Mouse (Mus musculus) gastrocnemius, adult 2 months (tissue): Measurements from ENCODE around the gene Mrvi1. TPM values are rescaled to one million over a fixed set of nuclear protein-coding genes. Genes with fewer than 3 reads are reported as not detected.

Experiments used
- DNase-seq: peaks from one replicate; pipeline ENCODE4 v3.0.0; 2022
- H3K27ac ChIP-seq: fragments of 200-600 bp; 2 replicates; pipeline ENCODE4 v1.8.1; 2022; ENCODE audit warnings: mild to moderate bottlenecking
- H3K4me3 ChIP-seq: fragments of 200-600 bp; 2 replicates; pipeline ENCODE4 v1.8.1; 2022; ENCODE audit warnings: mild to moderate bottlenecking, moderate library complexity
- CTCF ChIP-seq: fragments of 200-600 bp; IDR thresholded peaks from 2 replicates; pipeline ENCODE4 v1.8.1; 2022; ENCODE audit warnings: antibody characterized with exemption, mild to moderate bottlenecking, moderate library complexity
- intact Hi-C: fragments of 180-260 bp; cut with DNase I; formaldehyde crosslinking; loops from one replicate; pipeline ENCODE4 v1.15.1; 2025
- long read RNA-seq, 2 experiments: library from polyadenylated mRNA; stranded (forward); transcript quantifications; one replicate each; pipeline ENCODE4 v2.0.0; 2021
- total RNA-seq, 2 experiments: library from RNA; stranded (reverse); gene quantifications; 2 replicates each; pipeline ENCODE4 v1.2.3; 2021

Mrvi1 gene
- total RNA-seq: 1 to 10 TPM; 4.1 to 4.7 TPM
- long read RNA-seq, experiment 1, full-length matches to known transcripts: 3 of 5 reads
- long read RNA-seq, experiment 1, partial matches to known transcripts: 0 of 5 reads
- long read RNA-seq, experiment 1, other reads (novel, unspliced or antisense): 2 of 5 reads
- long read RNA-seq, experiment 2, full-length matches to known transcripts: 1 of 3 reads
- long read RNA-seq, experiment 2, partial matches to known transcripts: 1 of 3 reads
- long read RNA-seq, experiment 2, other reads (novel, unspliced or antisense): 1 of 3 reads

- intact Hi-C loops: loop anchor here (1.0 kb wide), 1 partner anchor 33 kb away; no protein-coding TSS in a partner anchor
- H3K27ac ChIP-seq: peak within 1 kb of the TSS; percentile 78
- peak within 1 kb of the TSS; percentile 61 for H3K4me3 ChIP-seq
- no peak for TF ChIP-seq CTCF
- peak; percentile 61 for DNase-seq
Observed at GRCm38 (mm10) chr7:110982053-110982705, at the start of gene Mrvi1. Mrvi1 (minus strand) TSS chr7:110982461.

GRCm38 (mm10) chr7:111029046-111029553 lies 46.8 kb upstream of the Mrvi1 start:
- intact Hi-C loops: no loop called here

GRCm38 (mm10) chr7:111028281-111029045 lies 46.2 kb upstream of the Mrvi1 start, which contains the start of gene Ctr9:
Ctr9 (plus strand) TSS chr7:111028951.
- no peak for TF ChIP-seq CTCF
- Histone ChIP-seq H3K4me3 (peak within 1 kb of the TSS; percentile 92), H3K27ac (peak within 1 kb of the TSS; percentile 97)
- intact Hi-C loops: no loop called here
- DNase-seq: peak; percentile 95

More at GRCm38 (mm10) chr7:111029046-111029553, 46.8 kb upstream of the Mrvi1 start:
- no peak for DNase-seq
- Histone ChIP-seq H3K4me3 (peak overlapping the region; percentile 92), H3K27ac (peak overlapping the region; percentile 97)
- no peak for TF ChIP-seq CTCF

GRCm38 (mm10) chr7:111024912-111025311 lies 42.7 kb upstream of the Mrvi1 start:
- Histone ChIP-seq H3K4me3 (no peak overlapping the region), H3K27ac (no peak overlapping the region)
- intact Hi-C loops: no loop called here
- no peak for DNase-seq
- TF ChIP-seq CTCF: no peak

GRCm38 (mm10) chr7:111024068-111024594 lies 41.9 kb upstream of the Mrvi1 start:
- intact Hi-C loops: no loop called here
- no peak for TF ChIP-seq CTCF
- H3K4me3 ChIP-seq: no peak overlapping the region
- DNase-seq: no peak
- H3K27ac ChIP-seq: peak overlapping the region; percentile 28; the same call in 1 of the 2 replicates

- intact Hi-C loops: no loop called here
- no peak overlapping the region for H3K4me3 ChIP-seq
- H3K27ac ChIP-seq: no peak overlapping the region
- DNase-seq: no peak
- no peak for TF ChIP-seq CTCF
Observed at GRCm38 (mm10) chr7:111020814-111021213, 38.6 kb upstream of the Mrvi1 start.

- intact Hi-C loops: loop anchor here (5.0 kb wide), 1 partner anchor 290 kb away; no protein-coding TSS in a partner anchor
- DNase-seq: no peak
- no peak overlapping the region for H3K27ac ChIP-seq
- no peak overlapping the region for H3K4me3 ChIP-seq
- TF ChIP-seq CTCF: no peak
Observed at GRCm38 (mm10) chr7:111016921-111017320, 34.7 kb upstream of the Mrvi1 start.

GRCm38 (mm10) chr7:111015731-111016130 lies 33.5 kb upstream of the Mrvi1 start:
- intact Hi-C loops: loop anchor here (1.0 to 5.0 kb wide), 3 partner anchors 33 to 288 kb away; partner anchors contain the start of gene Mrvi1
- H3K27ac ChIP-seq: no peak overlapping the region
- TF ChIP-seq CTCF: no peak

GRCm38 (mm10) chr7:111014893-111015292 lies 32.6 kb upstream of the Mrvi1 start:
- DNase-seq: peak; percentile 91
- Histone ChIP-seq H3K27ac (no peak overlapping the region), H3K4me3 (no peak overlapping the region)
- intact Hi-C loops: loop anchor here (1.0 to 5.0 kb wide), 3 partner anchors 33 to 288 kb away; partner anchors contain the start of gene Mrvi1
- TF ChIP-seq CTCF: peak; percentile 95

More at GRCm38 (mm10) chr7:111015731-111016130, 33.5 kb upstream of the Mrvi1 start:
- DNase-seq: no peak
- no peak overlapping the region for H3K4me3 ChIP-seq

- DNase-seq: no peak
- intact Hi-C loops: no loop called here
- Histone ChIP-seq H3K27ac (no peak overlapping the region), H3K4me3 (no peak overlapping the region)
- TF ChIP-seq CTCF: no peak
Observed at GRCm38 (mm10) chr7:111014039-111014605, 31.9 kb upstream of the Mrvi1 start.

- Histone ChIP-seq H3K4me3 (no peak overlapping the region), H3K27ac (no peak overlapping the region)
- DNase-seq: no peak
- intact Hi-C loops: no loop called here
- TF ChIP-seq CTCF: no peak
Observed at GRCm38 (mm10) chr7:111004136-111004840, 22.0 kb upstream of the Mrvi1 start.
